Mouse (Mus musculus) hindbrain, embryonic 13.5 days (tissue): ENCODE measurements around the gene Ncdn. TPM values are rescaled to one million over a fixed set of nuclear protein-coding genes. Genes with fewer than 3 reads are reported as not detected.
A peak's percentile ranks its signal among the peaks of the same experiment; 100 is the strongest.

ENCODE experiments used
- ATAC-seq: fragments of 200-750 bp; cut with Nextera tagmentation; 2 replicates; pipeline ENCODE4 v1.8.0; 2017; ENCODE audit warnings: moderate TSS enrichment; ENCODE audit not compliant: low FRiP score
- H3K27ac ChIP-seq: fragments of 300-500 bp; sonication (generic); 2 replicates; pipeline ENCODE4 v1.5.1; 2015; ENCODE audit warnings: inconsistent platforms, mild to moderate bottlenecking, moderate library complexity
- H3K27me3 ChIP-seq: fragments of 300-500 bp; sonication (generic); 2 replicates; pipeline ENCODE4 v1.6.1; 2015; ENCODE audit warnings: mild to moderate bottlenecking, inconsistent platforms
- H3K36me3 ChIP-seq: fragments of 300-500 bp; sonication (generic); 2 replicates; pipeline ENCODE4 v1.6.1; 2015; ENCODE audit warnings: mild to moderate bottlenecking, inconsistent platforms
- H3K4me1 ChIP-seq: fragments of 300-500 bp; sonication (generic); replicated peaks from 2 replicates; pipeline ENCODE4 v1.6.1; 2015; ENCODE audit warnings: inconsistent platforms
- H3K4me2 ChIP-seq: fragments of 300-500 bp; sonication (generic); 2 replicates; pipeline ENCODE4 v1.6.1; 2015; ENCODE audit warnings: inconsistent platforms, mild to moderate bottlenecking, moderate library complexity
- H3K4me3 ChIP-seq: fragments of 300-500 bp; sonication (generic); 2 replicates; pipeline ENCODE4 v1.5.1; 2015; ENCODE audit warnings: mild to moderate bottlenecking, inconsistent platforms
- H3K9ac ChIP-seq: fragments of 300-500 bp; sonication (generic); 2 replicates; pipeline ENCODE4 v1.6.1; 2015; ENCODE audit warnings: mild to moderate bottlenecking, inconsistent platforms
- H3K9me3 ChIP-seq: fragments of 300-500 bp; sonication (generic); 2 replicates; pipeline ENCODE4 v1.6.1; 2016; ENCODE audit warnings: inconsistent platforms
- WGBS: fragments of 180-500 bp; shearing (Covaris S2); methylation state at CpG from one replicate; pipeline ENCODE4 v1.1.7; 2015; 5-methylcytosine and 5-hydroxymethylcytosine counted together
- polyA plus RNA-seq: library from polyadenylated mRNA; unstranded; fragments of >200 nt; fragmentation: Nextera tagmentation; extraction: Ambion mirVana; gene quantifications from 2 replicates; pipeline ENCODE4 v1.2.1, GENCODE M21; 2015

The Ncdn gene
- polyA plus RNA-seq, 1 experiment from 2014 or later = 83.8 TPM

- Histone ChIP-seq H3K9ac (0 out of 2 replicates have a peak within 1 kb of the TSS, but pooled peaks have one; percentile 49), H3K36me3 (no peaks in the 10 kb centered on the region), H3K4me2 (peak within 1 kb of the TSS; percentile 47), H3K4me3 (peak within 1 kb of the TSS; percentile 31), H3K27me3 (peaks cover 96% of the 10 kb centered on the region), H3K27ac (no peak within 1 kb of the TSS), H3K9me3 (no peaks in the 10 kb centered on the region), H3K4me1 (peaks cover 31% of the 10 kb centered on the region)
- ATAC-seq = peak; percentile 43; the same call in 1 of the 2 replicates
- WGBS = 2% methylated on average over 32 of the region's 32 CpGs
Measured at GRCm38 (mm10) chr4:126736001-126736414, 17.2 kb downstream of the Ncdn start, which contains the start of gene Tfap2e. Gene Tfap2e (minus strand): TSS chr4:126736240.

- no peaks in the 10 kb centered on the region for H3K9me3 ChIP-seq
- ATAC-seq = no peak; the same call in 1 of the 2 replicates
Measured at GRCm38 (mm10) chr4:126735382-126736000, 17.7 kb downstream of the Ncdn start.

DNA sequence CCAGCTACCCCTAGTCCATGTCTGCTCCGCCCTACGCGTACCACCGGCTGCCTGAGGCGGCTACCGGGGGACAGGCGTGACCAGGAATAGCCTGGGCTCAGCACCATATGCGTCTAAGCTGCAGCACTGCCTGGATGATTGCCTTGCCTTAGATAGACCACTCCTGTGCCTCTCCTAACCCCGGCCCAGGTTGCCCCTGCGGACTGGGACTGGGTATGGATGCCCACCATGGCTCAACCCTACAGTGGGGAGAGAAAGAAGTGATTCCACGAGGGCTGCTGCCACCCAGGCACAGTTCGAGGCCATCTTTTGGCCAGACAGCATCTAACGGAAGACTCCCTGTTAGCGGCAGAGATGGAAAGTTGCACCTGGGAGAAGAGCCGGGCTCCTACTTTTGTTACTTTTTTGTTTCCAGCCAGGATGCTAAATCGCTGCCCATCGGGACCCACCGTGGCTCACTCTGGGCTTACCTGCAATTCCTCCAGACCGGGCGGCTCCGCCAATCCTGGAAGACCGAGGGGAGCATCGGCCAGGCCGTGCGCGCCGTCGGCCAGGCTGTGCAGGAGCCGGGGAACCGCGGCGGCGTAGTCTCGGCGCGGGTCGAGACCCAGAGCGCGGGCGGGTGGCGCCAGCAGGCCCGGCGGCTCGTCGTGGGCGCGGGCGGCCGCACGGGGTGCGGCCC, 18.4 kb downstream of the Ncdn start:
- no peaks in the 10 kb centered on the region for H3K9me3 ChIP-seq
- H3K27ac ChIP-seq = no peak overlapping the region
- H3K27me3 ChIP-seq = peaks cover 100% of the 10 kb centered on the region
- H3K4me2 ChIP-seq = peak overlapping the region; percentile 47
- no peak for ATAC-seq
- 0 out of 2 replicates have a peak overlapping the region, but pooled peaks have one; percentile 49 for H3K9ac ChIP-seq
- H3K4me1 ChIP-seq = peaks cover 31% of the 10 kb centered on the region
- H3K36me3 ChIP-seq = no peaks in the 10 kb centered on the region
- 2% methylated on average over 51 of the region's 51 CpGs for WGBS
- H3K4me3 ChIP-seq = peak overlapping the region; percentile 31

More at GRCm38 (mm10) chr4:126735382-126736000, 17.7 kb downstream of the Ncdn start:
- Histone ChIP-seq H3K36me3 (no peaks in the 10 kb centered on the region), H3K4me3 (peak overlapping the region; percentile 31), H3K9ac (0 out of 2 replicates have a peak overlapping the region, but pooled peaks have one; percentile 49), H3K27ac (no peak overlapping the region), H3K27me3 (peaks cover 100% of the 10 kb centered on the region), H3K4me1 (peaks cover 31% of the 10 kb centered on the region), H3K4me2 (peak overlapping the region; percentile 47)
- WGBS = 2% methylated on average over 49 of the region's 62 CpGs

DNA sequence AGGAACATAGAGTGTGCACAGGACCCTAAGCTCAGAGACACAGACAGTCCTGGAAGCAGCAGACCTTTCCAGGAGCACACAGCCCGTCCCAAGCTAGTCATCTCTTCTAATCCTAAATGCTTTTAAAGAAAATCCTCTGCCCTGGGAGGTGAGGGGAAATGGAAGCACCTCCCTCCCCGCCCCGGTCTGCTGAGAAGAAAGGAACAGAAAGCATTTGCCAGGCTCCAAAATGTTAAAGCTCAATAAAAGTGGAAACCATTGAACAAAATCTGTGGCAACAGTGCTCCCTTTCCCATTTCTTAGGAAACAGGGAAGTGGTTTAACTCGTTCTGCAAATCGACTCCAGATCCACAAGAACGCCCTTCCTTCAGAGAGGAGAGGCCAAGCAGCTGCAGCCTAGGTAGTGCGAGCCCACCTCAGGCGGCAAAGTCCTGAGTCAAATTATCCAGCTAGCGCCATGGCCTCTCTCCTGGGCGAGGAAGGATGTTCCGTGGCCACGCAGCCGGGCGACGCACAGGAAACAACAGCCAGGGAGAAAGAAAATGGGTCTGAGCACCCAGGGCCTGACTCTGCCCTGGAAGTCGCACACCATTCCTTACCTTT, 19.1 kb downstream of the Ncdn start:
- H3K27ac ChIP-seq = no peak overlapping the region
- H3K9me3 ChIP-seq = no peaks in the 10 kb centered on the region
- peaks cover 31% of the 10 kb centered on the region for H3K4me1 ChIP-seq
- no peak for ATAC-seq
- no peak overlapping the region for H3K9ac ChIP-seq
- 0 out of 2 replicates have a peak overlapping the region, but pooled peaks have one; percentile 31 for H3K4me3 ChIP-seq
- no peak overlapping the region for H3K4me2 ChIP-seq
- H3K27me3 ChIP-seq = peaks cover 100% of the 10 kb centered on the region
- H3K36me3 ChIP-seq = no peaks in the 10 kb centered on the region
- WGBS = 4% methylated on average over 16 of the region's 16 CpGs

DNA sequence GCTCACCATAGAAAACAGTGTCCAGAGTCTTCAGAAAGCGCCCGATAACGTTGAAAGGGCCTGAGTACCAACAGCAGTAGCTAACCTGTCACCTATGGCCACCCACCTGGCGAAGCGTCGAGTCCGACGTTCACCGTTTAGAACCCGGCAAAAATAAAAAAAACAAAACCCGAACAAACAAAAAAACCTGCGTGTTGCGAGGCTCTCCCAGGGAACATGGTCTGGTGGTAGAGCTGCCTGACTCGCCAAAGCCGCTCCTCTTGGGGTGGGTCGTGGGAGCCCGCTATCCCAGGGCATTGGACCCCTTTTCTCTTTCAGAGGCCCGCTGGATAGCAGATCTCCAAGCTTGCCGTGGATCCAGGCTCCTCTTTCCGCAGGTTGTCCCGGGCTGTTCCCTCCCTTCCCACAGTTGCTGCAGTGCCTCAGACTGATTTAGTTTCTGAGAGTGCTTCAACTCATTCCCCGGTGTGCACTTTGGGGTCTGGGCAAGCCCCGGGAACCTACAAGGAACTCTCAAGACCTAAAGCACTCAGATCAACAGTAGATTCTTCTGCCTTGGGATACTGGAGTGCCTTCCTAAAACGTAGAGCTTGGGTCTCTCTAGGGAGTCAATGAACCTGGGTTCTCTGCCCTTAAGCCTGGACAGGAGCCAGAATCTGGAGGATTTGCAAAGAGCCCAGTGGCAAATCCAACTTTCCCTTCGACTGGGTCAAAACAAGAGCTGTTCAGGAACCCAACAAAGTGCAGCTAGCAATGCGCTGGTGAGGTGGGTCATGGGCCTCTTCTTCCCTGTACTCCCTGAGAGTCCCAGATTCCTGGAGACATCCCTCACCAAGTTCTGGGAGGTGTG, 20.5 kb downstream of the Ncdn start:
- H3K27me3 ChIP-seq = peaks cover 91% of the 10 kb centered on the region
- peak overlapping the region; percentile 16 for H3K4me3 ChIP-seq
- WGBS = 5% methylated on average over 26 of the region's 26 CpGs
- ATAC-seq = no peak
- peak overlapping the region; percentile 17 for H3K4me2 ChIP-seq
- H3K36me3 ChIP-seq = no peaks in the 10 kb centered on the region
- no peaks in the 10 kb centered on the region for H3K9me3 ChIP-seq
- H3K4me1 ChIP-seq = peaks cover 31% of the 10 kb centered on the region
- no peak overlapping the region for H3K27ac ChIP-seq
- H3K9ac ChIP-seq = no peak overlapping the region

DNA sequence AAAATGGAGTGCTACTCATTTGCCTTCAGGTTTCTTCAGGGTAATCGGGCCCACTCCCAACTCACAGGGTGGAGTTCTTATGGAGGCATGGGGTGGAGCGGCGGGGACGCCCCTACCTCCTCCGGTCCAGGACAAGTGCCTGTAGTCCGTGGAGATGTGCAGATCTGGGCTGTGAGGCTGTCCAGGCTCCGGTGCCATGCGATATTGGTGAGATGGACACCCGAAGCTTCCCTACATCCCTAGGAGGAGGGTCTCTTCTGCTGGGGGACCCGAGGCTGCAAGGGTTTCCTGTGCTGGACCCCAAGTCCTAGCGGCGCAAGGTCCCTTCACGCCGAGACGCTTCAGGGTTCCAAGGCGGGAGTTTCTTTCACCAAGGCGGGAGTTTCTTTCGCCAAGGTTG, 21.1 kb downstream of the Ncdn start:
- Histone ChIP-seq H3K36me3 (no peaks in the 10 kb centered on the region), H3K4me2 (peak overlapping the region; percentile 17), H3K9me3 (no peaks in the 10 kb centered on the region), H3K27ac (no peak overlapping the region), H3K4me3 (peak overlapping the region; percentile 16), H3K9ac (no peak overlapping the region), H3K27me3 (peaks cover 84% of the 10 kb centered on the region), H3K4me1 (peaks cover 31% of the 10 kb centered on the region)
- WGBS = 2% methylated on average over 18 of the region's 18 CpGs
- ATAC-seq = no peak

GRCm38 (mm10) chr4:126707439-126707826, 45.8 kb downstream of the Ncdn start:
- Histone ChIP-seq H3K27me3 (peaks cover 5% of the 10 kb centered on the region; the same call in 1 of the 2 replicates), H3K4me2 (no peak overlapping the region), H3K4me3 (no peak overlapping the region), H3K9me3 (no peaks in the 10 kb centered on the region), H3K4me1 (peaks cover 21% of the 10 kb centered on the region), H3K36me3 (peaks cover 71% of the 10 kb centered on the region), H3K9ac (peak overlapping the region; percentile 31; the same call in 1 of the 2 replicates), H3K27ac (peak overlapping the region; percentile 46; the same call in 1 of the 2 replicates)
- no peak for ATAC-seq
- 37% methylated on average over 5 of the region's 5 CpGs for WGBS

DNA sequence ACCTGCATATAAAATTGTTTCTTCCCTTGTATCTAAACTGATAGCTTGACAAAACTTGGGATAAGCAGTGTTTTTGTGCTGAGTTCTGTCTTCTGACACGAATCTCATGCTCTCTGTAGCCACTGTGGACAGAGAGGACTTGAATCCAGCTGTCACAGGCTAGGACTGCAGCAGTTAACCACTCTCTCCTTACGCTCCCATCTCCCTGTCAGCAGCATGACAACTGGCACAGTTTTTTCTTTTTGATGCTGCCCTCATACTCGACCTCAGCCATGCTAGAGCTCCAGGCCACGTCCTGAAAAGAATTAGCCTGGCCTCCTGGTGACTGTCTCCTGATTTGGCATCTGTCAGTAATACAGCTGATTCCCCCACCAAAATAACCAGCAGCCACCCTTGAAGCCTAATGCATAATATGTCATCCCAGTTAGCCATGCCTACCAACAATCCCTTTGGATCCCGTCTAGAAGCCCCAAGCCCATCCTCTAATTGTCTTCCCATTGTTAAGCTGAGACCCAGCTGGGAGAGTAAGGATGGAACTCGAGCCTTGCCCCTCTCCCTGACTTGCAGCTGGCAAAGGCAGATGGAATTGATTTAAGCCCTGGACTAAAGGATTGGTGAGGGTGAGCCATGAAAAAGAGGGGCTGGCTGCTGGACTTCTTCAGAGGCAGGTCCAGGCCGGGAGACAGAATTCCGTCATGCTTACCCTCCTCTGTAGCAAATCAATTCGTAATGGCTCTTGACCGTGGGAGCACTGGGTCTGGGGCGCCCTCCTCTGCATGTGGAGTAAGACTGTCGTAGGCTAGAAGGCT, 46.4 kb downstream of the Ncdn start:
- no peak overlapping the region for H3K4me2 ChIP-seq
- WGBS = 30% methylated on average over 12 of the region's 12 CpGs
- H3K9ac ChIP-seq = peak overlapping the region; percentile 31; the same call in 1 of the 2 replicates
- H3K36me3 ChIP-seq = peaks cover 71% of the 10 kb centered on the region
- peaks cover 5% of the 10 kb centered on the region; the same call in 1 of the 2 replicates for H3K27me3 ChIP-seq
- peak overlapping the region; percentile 46; the same call in 1 of the 2 replicates for H3K27ac ChIP-seq
- H3K9me3 ChIP-seq = no peaks in the 10 kb centered on the region
- peaks cover 21% of the 10 kb centered on the region for H3K4me1 ChIP-seq
- no peak overlapping the region for H3K4me3 ChIP-seq
- ATAC-seq = peak; percentile 59

GRCm38 (mm10) chr4:126696908-126697307, 56.3 kb downstream of the Ncdn start:
- 93% methylated on average over 4 of the region's 4 CpGs for WGBS
- Histone ChIP-seq H3K4me2 (no peak overlapping the region), H3K4me3 (no peak overlapping the region), H3K9ac (no peak overlapping the region), H3K27ac (no peak overlapping the region), H3K27me3 (no peaks in the 10 kb centered on the region), H3K9me3 (no peaks in the 10 kb centered on the region), H3K36me3 (peaks cover 20% of the 10 kb centered on the region), H3K4me1 (no peaks in the 10 kb centered on the region)
- ATAC-seq = no peak
